Mouse (Mus musculus) liver, embryonic 14.5 days (tissue): ENCODE measurements around the gene Pigh.

Experiments
- CTCF ChIP-seq: IDR thresholded peaks from 2 replicates; pipeline ENCODE4 v1.5.1; 2016; ENCODE audit warnings: antibody characterized with exemption, low read depth, control low read depth
- EP300 ChIP-seq: IDR thresholded peaks from 2 replicates; pipeline ENCODE4 v1.6.1; 2016; ENCODE audit warnings: antibody characterized with exemption, low read depth

DNA sequence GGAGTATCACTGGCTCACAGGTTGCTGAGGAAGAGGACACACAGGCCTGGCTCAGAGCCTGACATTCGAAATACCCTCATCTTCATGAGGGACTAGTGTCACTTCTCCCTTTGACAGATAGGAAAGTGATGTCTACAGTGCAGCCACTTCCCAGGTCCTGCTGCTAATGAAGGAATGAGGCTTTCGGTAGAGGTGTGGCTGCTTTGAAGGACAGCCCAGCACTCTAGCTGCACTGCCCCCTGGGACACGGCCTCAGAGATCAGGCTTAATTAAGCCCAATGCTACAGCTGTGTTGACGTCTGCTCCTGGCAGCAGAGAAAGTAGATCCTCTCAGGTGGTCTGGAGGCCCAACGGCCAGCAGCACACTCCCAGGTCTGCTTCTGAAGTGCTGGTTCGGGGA, 29.9 kb downstream of the Pigh start:
- TF ChIP-seq CTCF (no peak), EP300 (no peak)
